Mouse (Mus musculus) 3T3-L1 (cell line): ENCODE measurements around the gene Tcaim.
"Not testable (repeated sequence)": the region's sequence is repeated elsewhere in the genome, so short reads cannot be mapped to it uniquely, and the experiment has no call there.

Experiments
- DNase-seq: peaks from one replicate; pipeline ENCODE4 v3.0.0-alpha.2; 2015; ENCODE audit warnings: low read depth, low spot score

Gene Tcaim

DNA sequence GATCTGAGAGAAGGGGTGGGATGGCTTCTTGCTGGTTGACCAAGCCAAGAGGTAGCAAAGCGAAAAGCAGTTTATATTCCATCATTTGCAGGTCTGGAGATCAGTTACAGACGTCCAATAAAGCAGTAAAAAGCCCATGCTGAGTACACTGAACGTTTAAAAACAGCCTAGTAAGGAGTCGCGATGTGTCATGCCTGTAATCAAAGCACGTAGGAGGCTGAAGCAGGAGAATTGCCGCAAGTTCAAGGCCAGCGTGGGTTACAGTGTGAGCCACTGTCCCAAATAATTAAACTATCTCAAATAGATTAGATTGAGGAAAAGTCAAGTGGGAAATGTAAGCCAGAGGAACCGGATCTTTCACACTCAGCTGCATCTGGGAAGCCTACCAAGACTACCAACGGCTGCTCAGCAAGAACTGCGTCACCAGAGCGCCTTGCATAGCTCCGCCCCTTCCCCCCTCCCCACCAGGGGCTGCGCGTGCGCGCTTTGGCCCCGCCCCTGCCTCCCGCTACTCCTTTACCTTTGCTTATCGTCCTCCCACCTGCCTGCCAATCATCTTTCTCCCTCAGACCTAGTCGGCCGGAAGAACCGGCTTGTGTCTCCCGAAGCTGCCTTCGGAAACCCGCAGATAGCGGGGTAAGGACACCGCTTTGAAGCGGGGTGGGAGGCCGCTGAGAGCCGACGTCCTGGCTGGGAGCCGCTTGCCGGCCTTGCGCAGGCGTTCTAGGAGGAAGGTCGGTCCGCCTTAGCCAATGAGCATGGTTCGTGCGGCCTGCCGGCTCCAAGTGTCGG lies at the start of gene Tcaim:
Gene Tcaim, plus strand, starts transcription at position 487 of the 792 bp plus-strand sequence.
- DNase-seq: peak; percentile 84

DNA sequence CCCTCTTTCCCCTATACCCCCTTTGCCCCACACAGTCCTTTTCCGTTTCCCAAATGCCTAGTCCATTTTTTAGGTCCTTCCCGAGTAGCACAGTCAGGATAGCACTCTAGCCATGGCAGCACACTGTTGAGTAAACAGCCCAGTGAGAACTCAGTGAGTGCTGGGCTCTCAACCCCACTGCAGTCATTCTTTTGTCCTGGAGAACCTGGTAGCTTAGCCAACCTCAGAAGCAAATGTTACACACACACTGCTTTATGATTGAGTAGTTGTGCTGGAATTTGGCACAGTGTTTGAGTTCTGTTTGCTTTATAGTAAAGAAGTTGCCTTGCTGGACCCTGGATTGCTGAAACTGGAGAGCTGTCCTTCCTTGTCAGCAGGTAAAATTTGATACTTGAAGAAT lies 47.7 kb upstream of the Tcaim start:
- DNase-seq: no peak

DNA sequence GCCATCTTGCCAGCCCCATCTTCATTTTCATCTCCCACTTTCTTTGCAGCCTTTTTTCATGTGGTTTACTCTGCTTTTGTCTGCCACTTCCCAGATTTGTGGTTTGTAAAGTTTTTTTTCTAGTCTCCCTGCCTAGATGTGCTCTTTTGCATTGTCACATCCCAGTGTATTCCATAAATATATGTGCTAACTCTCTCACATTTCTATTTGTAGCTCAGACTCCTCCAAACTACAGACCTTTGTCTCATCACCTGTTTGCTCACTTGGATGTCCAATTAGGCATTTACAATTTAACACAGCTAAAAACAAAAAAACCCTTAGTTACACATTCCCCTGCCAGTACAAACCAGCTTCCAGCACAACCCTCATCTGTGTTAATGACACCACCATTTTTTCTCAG lies 45.2 kb upstream of the Tcaim start:
- no peak for DNase-seq

DNA sequence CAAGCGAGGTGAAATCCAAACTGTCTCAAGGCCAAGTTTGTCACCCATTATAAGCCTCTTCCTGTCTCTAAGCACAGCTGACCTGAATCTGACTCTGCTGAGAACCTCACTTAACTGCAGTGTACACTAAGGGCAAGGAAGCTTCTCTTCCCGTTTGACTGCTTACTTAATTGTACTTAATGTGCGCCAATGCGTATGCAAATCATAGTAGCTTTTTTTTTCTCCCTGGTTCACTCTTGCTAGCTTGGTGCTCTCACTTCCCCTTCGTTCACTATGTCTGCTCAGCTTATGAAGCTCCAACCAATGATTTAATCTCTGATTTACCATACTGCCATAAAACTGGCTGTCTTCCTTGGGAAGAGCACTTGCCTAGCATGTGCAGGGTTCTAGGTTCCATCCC lies 20.1 kb upstream of the Tcaim start:
- DNase-seq: no peak

DNA sequence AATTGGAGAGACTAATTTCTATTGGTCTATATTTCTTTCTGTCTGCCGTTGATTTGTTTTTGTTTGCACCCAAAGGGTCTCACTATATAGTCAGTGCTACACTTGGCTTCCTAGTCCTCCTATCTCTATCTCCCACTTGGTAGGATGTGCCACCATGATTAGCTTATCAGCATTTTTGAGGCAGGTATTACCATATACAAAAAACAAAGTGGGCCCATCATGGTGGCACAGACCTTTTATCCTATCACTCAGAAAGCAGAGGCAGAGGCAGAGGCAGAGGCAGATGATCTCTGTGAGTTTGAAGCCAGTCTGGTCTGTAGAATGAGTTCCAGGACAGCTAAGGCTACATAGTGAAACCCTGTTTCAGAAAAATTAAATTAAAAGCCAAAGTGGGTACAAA lies 18.8 kb upstream of the Tcaim start:
- no peak for DNase-seq

DNA sequence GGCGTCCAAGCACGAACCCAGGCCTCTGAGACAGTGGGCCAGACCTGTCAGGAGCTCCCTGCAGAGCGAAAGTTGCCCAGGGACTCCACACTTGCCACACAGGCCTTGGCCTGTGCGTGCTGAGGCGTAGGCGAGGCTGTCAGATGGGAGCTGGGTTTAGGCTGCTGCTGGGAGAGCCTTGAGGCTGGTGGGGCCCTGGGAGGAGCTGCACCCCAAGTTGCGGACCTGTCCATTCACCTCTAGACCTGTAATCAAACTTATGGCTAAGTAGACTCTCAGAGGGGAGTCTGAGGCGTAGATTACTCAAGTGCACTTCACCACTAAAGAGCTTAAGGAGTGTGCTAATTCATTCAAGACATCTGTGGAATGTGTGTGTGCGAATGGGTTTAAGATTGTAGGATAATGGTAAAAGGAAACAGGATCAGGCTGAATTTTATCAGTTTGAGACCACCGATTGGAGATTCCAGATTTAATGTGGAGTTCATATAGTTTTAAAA lies 554 bp downstream of the Tcaim start:
- no peak for DNase-seq

DNA sequence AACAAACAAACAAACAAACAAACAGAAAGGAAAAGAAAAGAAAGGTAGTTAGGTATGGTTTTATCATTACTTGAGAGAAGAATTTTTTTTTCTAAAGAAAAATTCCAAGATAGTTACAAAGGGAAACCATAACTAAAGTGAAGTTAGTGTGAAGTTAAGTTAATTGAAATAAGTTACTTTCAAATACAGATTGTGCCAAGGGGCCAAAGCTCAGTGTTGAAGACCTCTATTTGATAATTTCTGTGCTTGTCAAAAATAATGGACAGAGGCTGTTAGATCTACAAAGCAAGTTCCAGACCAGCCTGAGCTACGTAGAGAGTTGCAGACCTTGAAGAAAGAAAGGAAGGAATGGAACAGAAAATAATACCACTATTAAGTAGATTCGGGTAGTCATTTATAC lies 1.8 kb downstream of the Tcaim start:
- DNase-seq: no peak

DNA sequence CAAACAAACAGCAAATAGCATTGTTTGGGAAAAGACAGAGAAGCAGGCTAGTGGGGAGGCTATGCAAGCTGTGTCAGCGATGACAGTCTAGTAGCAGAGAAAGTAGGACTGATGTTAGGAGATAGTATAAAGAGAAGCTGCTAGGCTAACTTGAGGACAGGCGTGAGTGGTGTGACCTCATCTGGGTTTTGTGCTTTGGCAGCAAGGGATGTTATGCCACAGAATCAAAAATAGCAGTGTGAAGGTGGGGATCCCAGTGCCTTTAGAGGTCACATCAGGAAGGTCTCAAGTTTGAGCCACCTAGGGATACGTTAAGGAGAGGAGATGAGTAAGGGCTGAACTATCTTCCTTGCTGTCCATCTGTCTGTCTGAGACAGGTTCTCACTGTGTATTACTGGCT lies 4.9 kb downstream of the Tcaim start:
- no peak for DNase-seq

DNA sequence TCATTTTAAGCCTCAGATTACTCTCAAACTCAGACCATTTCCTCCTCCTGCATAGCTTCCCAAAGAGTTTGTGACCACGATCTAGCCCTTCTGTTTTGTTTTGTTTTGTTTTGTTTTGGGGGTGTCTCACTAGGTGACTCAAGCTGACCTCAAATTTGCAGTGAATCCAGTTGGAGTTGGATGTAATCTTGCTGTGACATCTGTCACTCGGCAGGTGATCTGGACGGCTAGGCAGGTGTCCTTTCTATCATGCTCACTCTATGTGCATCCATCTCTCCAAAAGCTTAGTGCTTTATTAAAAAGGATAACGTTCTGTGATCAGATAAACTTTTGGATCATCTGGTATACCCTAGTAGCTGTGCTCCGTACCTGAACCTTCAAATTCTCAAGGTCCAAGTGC lies 7.0 kb downstream of the Tcaim start:
- no peak for DNase-seq

DNA sequence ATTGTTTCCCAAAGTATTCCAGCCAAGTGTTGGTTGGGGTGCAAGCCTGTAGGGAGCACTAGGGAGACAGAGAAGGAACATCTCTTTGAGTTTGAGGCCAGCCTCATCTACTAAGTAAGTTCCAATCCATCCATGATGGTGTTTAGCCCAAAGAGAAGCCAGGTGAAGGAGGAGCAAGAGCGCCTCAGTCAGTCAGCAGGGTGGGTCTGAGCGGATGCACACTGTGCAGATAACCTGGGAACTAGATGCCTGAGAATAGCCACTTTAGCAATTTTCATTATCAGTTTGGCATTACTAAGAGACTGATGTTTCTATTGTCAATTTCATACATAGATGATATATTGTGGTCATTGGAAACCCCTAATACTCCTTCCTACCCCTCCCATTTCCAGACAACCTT lies 9.4 kb downstream of the Tcaim start:
- no peak for DNase-seq

DNA sequence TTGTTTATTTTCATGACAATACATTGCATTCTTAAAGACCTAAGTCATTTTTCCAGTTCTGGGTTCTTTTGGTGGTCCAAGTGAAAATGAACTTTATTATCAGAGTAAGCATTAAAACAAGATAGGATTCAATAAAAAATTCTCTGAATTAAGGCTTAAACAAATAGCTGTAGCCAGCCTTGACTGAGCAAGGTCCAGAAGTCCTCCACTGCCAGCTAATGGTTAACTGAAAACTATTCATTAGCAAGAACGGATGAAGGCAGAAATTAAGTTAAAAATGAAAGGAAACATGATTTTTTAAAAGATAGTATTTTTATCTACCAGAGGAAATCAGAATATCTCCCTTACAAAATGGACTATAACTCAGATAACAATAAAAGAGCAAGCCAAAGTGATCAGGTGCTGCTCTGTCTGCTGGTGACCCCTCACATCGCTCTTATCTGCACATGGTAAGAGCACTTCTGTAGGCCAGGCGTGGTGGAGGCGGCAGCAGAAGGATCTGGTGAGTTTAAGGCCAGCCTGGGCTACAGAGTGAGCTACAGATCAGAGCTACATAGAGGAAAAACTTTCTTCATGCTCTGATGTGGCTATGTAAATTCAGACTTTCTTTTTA lies 10.0 kb downstream of the Tcaim start:
- no peak for DNase-seq

DNA sequence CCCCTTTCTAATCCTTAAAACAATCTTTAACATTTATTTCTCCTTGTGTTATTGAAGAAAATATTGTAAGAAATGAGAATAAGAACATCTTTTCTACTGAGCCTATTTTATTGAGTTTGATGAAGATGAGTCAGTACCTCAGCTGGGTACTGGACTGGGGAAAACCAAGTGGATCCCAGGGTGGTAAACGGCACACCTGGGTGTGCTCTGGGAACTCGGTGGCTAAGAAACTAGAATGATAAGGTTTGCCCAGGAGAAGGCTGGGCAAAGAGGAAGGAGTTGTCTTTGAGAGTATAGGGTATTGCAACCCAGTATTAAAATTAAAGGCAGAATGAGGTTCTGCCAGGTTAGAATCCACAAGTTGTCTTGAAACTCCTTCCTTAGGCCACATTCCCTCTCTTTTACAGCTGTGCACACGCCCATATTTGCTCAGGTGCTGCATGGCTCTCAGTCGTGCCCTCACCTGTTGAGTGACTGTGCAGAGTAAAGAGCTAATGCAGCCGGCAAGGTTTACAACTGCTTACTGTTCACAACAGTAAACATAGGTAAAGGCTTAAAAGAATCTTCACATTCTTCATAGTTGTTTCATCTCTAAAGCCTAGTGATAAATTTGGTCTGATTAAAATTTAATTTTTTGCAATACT lies 18.2 kb downstream of the Tcaim start:
- no peak for DNase-seq

DNA sequence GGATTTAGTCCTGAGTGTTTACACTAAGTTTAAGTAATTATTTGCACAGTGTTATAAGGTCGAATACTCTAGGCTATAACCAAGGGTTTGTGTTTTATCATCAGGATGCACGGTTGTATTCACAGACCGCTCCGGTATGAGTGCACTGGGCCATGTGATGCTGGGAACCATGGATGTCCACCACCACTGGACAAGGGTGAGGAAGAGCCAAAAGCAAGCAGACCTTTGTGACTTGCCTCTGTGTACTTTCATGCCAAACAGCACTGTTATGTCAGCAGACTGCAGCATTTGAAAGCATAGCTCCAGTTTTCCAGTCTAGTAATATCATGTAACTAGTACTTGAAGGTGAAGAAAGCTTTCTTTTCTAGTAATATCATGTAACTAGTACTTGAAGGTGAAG lies 21.4 kb downstream of the Tcaim start:
- no peak for DNase-seq

DNA sequence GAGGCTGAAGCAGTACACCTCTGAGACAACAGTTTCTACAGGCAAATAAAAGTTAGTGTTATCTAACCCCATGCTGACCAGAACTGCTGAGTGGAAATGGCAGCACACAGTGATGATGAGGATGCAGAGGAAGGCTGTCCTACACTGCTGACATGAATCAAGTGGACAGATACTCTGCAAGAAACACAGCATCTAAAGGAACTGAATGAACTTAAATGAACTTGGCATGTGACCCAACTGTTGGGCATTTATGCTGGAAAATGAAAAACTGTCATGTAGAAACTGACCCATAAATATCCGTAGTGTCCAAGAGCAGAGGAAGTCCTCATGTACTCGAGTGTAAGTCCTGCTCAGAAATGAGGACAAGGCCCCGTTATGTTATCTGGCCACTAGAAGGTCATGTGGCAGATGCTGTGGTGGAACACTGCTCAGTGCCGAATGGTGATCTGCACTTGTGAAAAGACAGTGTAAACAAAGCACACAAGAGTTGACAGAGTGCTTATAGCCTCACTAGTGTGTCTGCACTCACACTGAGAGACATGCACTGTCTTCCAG lies 24.6 kb downstream of the Tcaim start:
- no peak for DNase-seq

DNA sequence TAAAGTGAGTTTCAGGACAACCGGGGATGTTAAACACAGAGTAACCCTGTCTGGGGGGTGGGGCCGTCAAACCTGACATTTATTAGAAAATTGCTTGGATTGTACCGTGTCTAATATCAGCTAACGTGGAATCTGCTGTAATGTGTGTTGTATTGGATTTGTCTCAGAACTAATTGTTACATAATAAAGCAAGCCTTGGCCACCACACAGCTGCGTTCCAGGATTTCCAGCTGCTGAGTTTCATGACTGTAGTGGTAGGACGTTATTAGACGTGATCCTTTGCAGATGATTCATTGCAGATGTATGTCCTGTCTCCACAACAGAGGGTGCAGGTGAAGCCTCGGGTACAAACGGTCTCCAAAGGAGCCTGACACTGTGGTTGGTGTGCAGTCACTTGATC lies 30.8 kb downstream of the Tcaim start:
- DNase-seq: no peak

DNA sequence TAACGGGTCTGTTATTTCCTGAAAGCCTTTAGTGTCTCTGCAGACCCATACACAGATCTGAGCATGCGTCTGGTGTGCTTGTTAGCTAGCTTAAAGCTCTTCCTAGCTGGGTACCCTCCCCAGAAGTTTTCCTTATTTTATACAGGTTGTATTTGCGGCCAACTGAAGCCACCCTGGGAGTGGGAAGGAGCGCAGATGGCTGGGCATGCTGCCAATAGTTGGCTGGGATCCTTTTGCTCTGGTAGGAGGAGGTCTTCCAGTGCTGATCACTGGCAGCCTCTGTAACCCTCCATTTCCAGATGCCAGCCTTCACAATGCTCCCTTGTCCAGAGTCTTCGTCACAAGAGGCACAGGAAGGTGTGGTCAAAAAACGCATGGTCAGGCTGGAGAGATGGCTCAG lies 31.5 kb downstream of the Tcaim start:
- peak; percentile 9 for DNase-seq

DNA sequence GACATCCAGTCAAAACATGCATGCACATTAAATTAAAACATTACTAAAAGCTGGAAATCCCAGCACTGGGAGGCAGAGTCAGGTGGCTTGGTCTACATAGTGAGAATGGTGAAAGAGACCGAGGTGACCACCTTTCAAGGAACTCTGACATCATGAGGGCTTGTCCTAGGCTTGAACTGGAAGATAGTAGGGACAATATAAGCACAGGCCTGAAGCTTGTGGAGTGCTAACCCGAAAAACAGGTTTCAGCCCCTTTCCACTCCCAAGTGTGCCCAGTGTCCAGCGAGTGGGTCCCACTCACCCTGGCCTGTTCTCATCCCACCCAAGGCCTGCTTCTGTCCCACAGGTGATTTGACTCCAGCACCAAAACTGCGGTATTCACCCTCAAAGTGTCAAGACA lies 31.9 kb downstream of the Tcaim start:
- DNase-seq: no peak

DNA sequence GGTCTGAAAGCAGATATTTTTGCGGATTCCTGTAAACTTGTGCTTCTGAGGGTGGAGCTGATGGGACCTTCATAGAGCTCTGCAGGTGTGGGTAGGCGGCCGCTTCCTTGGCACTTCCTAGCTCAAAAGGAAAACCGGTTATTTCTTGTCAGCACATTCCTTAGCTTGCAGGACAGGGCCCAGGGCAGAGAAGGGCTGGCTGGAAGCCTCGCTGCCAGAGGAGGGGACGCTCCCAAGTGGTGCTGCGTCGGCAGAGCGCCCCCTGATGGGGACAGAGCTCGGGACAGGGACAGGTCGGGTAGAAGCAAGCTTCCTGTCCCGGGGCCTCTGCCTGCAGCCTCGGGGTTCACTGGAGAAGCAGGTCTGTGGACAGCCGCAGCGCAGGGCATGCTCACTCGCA lies 32.3 kb downstream of the Tcaim start:
- DNase-seq: no peak

DNA sequence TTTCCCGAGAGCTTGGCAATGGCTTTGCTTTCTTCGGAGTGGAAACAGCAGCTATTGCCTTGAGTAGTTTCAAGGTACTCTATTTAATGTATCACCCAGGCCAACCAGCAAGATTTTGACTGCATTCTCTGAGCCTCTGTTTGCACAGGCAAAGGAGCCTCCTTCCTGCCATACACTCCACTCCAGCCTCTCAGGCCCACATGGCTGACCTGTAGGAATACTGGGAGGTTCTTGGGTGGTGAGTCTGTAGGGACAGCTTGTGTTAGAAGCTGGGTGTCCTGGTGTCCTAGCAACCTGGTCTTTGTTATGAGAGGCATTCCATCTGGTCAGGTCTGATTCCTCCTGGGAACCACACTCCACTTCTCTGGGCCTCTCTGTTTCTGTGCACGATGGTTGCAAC lies 38.4 kb downstream of the Tcaim start, which contains the start of gene Gm35549:
Gene Gm35549, minus strand, starts transcription at position 276 of the 400 bp plus-strand sequence.
- DNase-seq: no peak

DNA sequence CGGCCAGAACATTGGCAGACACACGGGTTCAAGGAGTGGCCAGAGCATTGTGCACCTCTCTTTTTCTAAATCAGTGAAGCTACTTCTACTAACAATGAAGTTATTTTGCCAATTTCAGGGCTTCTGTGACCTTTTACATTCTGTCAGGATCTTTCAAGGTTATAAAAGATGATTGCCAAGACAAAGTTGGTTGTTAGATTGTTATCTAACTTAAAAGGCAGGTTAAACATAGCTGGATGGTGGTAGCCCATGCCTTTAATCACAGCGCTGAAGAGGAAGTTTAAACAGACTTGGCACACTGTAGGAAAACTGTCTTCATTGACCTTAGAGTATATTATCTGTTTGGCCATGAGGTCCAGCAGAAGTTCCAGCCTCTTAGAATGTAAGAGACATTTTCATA lies 40.3 kb downstream of the Tcaim start:
- no peak for DNase-seq

DNA sequence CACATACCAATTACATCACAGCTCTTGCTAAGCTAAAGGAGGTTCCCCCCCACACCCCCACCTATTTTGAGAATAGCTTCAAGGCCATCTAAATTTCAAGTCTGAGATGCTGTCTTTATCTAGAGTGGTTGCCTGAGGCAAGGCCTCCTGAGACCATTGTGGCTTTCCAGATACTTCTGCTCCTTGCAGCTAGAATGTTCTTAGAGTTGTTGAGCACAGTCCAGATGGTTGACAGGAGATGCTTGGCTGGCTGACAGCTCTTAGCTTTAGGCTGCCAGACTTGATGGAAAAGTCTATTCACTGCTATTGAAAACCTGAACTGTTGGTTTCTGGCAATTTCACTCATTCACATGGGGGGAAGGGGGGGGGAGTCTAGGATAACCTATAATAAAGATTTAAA lies 40.8 kb downstream of the Tcaim start:
- DNase-seq: peak; percentile 66

DNA sequence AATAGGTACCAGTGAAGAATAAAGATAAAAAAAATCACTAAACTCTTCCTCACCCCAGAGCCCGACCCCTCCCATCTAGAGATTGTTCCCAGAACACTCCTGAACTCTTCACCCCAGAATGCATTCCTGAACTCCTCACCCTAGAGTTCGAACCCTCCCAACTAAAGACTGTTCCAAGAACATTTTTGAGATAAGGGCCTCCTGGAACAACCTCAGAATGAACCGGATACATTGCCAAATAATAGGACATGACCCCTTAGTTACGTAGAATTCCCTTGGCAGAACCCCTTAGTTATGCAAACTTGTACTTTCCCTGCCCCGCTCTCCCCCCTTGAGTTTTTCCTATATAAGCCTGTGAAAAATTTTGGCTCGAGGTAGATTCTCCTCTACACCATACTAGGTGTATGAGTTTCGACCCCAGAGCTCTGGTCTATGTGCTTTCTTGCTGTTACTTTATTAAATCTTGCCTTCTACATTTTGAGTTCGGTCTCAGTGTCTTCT lies 42.5 kb downstream of the Tcaim start:
- not testable (repeated sequence) for DNase-seq
